Mouse (Mus musculus) hematopoietic stem cell, adult 5-6 weeks (primary cell): Measurements from ENCODE around the gene Fbln2. TPM values are rescaled to one million over a fixed set of nuclear protein-coding genes. Genes with fewer than 3 reads are reported as not detected.
A peak's percentile ranks its signal among the peaks of the same experiment; 100 is the strongest.

Experiments
- ATAC-seq, 2 experiments: fragments of 125-278 bp in 1 of 2; replicated peaks in 1 of 2; 2 replicates each; pipeline ENCODE4 v1.8.0; 2016 to 2017; ENCODE audit warnings: inconsistent platforms in 2 of 2, mild to moderate bottlenecking in 2 of 2, moderate number of reproducible peaks in 2 of 2, low read depth in 1 of 2, moderate TSS enrichment in 1 of 2; ENCODE audit not compliant: low FRiP score in 2 of 2, poor library complexity in 2 of 2, severe bottlenecking in 2 of 2, insufficient read depth in 1 of 2, low TSS enrichment in 1 of 2
- total RNA-seq: library from RNA; stranded (forward); fragments of 172-1452, 232-1000 nt; gene quantifications from 2 replicates; pipeline ENCODE4 v1.2.3, GENCODE M21; 2017

The Fbln2 gene
- total RNA-seq, 1 experiment from 2014 or later = not detected

DNA sequence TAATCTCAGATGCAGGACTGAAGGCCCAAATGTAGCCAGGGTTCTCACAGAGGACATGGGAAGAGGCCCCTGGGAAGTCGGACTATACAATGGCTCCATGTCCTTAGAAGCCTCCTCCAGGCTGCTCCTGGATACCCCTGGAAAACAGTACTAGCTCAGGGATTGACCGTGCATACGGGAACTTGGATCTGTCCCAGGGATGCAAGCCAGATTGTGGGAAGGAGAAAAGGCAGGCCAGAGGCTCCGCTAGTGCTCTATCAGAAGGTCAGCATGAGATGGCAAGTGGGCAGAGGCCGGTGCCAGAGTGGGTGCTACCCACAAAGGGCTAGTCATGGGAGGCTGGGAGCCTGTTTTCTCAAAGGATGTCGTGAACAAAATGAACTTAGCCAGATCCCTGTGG lies 25.3 kb upstream of the Fbln2 start:
- ATAC-seq = no peak

DNA sequence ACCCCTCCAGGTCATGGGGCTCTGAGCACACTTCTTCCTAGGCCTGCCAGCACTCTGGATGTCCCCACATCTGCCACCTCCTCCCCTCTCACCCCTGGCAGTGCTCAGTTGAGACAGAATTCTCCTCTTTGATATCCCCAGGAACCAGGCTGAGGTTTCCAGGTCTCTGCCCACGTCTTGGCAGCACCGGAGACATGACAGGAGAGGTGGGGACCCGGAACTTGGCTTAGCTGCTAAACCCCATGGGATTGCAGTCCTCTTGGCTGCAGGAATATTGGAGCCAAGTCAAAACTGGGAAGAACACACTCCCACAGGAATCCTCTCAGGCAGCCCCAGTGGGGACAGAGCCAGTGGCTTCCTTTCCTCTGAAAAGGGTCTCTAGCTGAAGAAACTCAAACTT lies 24.4 kb upstream of the Fbln2 start:
- no peak for ATAC-seq

DNA sequence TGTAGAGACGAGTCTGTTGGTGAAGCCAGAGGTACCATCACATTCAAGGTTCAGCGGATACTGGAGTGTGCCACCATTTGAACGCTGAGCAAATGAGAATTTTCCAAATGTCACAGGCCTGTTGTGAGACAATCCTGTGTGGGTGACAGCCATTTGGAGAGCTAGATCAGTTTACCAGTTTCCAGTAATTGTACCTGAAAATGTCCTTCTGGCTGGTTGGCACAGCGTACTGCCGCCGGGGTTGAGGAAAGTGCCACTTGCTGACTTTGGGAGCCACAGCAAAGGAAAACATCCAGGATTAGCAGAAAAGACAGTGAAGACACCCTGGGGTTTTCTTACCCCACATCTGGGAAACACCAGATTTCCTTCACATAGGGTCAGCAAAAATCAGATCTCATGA lies 22.3 kb upstream of the Fbln2 start:
- no peak for ATAC-seq

DNA sequence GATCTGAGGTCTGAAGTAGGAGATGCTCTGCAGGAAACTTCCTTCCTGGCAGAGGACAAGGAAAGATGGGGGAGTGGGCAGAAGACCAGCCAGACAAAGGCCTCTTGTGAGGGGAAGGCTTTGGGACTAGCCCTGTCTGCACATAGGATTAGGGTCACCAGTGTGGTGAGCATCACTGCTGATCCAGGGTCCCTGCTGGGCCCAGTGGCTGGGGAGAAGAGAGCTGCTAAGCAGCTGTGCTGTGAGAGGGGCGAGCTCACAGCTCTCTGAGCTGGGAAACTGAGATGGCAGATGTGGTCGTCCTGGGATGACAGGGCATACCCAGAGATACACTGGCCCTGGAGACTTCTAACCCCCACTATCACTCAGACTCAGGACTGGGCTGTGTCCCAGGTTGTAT lies 20.8 kb upstream of the Fbln2 start:
- ATAC-seq = no peak

DNA sequence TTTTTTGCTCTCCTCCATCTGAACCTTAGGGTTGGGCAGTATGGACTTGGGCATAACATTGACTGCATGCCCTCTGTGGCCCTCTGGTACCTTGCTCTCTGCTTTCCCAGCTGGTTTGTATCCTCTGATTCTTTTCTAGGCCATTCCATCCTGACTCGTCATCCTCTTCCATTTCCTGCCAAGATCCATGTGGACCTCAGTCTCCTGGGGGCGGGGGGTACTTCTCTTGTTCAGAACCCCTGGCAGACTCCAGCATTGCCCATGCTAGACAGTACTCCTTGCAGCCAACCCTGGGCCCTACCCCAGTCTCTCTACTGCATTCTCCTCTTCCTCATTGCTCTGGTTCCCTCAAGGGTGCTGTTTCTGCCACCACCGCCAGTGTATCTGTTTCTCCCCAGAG lies 19.8 kb upstream of the Fbln2 start:
- ATAC-seq = no peak

DNA sequence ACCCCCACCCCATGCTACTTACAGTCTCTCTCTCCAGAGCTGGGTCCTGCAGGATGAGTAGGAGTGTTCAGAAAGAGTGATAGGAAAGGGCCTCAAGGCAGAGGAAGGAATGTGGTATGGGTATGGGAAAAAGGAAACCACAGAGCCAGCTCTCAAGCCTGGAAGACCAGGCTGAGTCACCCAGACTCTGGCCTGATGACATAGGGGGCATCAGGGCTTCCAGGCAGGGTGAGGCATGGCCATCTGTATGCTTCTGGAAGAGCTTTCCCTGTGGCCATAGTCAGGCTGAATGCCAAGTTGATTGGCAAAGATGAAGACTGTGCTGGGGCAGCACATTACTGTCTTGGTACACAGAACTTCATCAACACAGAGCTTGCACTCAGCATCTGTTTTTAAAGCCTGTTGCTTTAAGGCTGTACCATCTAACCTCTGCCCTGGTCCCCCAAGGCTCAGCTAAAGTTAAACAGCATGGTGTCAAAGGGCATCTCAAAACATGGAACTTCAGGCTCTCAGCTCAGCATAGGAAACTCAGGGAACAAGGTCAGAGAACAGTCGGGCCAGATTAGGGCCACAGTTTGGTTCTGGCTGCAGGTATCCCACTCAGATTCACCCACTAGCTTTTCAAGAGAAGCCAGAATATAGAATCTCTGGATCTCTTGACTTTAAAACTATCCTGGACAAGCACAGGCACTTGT lies 19.3 kb upstream of the Fbln2 start:
- ATAC-seq = no peak

DNA sequence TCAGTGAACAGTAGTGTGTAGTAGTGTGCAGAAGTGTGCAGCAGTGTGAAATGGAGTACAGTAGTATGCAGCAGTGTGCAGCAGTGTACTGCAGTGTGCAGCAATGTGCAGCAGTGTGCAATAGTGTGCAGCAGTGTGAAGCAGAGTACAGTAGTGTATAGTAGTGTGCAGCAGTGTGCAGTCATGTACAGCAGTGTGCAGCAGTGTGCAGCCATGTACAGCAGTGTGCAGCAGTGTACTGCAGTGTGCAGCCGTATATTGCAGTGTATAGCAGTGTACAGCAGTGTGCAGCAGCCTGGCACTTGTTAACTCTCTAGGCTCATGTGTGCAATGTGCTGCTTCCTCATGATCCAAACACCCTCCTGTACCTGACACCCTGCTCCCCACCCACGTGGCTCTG lies 13.8 kb upstream of the Fbln2 start:
- no peak for ATAC-seq

DNA sequence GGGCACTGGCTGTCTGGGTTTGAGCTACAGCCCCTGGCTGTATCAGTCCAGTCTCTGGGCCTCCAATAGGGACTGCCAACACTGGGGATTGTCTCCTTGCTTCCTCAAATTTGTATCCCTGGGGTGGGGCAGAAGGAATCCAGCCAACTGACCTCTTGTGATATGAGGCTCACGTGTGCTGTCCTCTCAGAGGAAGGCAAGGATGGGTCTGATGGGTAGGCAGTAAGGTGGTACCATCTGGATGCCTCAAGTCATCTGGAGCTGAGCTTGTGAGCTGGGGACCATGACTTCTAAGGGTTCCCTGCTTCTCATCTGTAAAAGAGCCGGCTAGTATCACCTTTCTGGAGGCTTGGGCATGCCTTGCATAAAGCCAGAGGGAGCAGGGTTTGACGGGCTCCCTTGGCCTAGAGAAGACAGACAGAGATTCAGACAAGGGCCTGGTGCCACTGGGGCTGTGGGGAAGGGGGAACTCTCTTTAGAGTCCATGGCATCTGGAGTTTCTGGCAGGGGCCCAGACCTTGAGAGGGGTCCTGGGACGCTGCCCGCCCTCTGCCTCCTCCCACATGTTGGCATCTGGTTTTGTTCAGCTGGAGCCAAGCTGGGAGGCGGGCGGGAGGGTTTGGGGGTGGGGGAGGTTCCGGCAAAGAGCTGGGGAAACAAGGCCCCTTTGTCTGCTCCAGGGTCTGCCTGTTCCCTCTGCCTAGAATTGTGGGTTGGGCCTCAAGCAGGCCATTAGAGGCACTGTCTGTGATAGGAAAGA lies 11.6 kb upstream of the Fbln2 start:
- ATAC-seq = no peak

DNA sequence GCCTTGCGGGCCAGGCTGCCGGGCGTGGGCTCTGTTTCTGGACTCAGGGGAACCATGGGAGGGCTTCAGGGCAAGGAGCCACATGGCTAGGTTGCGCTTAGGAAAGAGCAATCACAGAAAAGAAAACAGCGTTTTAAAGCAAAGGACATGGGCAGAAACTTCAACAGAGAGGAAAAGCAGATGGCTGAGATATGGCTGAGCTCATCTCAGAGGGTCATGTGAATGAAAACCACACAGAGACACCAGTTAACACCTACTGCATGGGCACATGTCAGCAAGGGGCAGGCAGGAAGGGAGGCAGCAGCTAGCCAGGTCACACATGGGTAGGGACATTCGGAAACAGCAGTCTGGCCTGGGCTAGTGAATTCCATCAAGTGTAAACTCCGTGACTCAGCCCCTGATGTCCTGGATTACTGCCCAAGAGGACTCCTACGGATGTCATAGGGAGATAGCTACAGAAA lies 10.3 kb upstream of the Fbln2 start:
- no peak for ATAC-seq

DNA sequence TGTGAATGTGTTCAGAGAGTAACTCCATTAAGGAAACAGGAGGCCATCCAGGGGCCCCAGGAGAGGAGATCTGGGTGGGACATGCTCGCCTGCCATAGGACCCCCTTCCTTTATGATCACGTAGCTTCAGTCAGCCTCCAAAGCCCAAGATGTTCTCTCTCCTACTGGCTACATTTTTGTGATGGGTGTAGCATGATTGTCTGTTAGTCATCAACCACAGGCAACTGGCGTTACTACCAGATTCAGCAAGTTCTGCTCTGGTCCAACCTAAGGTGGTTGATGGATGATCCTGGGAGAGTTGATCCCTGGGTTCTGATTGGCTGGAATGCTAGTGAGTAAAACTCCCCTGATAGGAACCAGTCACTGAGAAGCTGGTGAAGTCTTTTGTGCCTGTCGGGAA lies 9.7 kb upstream of the Fbln2 start:
- ATAC-seq = no peak

DNA sequence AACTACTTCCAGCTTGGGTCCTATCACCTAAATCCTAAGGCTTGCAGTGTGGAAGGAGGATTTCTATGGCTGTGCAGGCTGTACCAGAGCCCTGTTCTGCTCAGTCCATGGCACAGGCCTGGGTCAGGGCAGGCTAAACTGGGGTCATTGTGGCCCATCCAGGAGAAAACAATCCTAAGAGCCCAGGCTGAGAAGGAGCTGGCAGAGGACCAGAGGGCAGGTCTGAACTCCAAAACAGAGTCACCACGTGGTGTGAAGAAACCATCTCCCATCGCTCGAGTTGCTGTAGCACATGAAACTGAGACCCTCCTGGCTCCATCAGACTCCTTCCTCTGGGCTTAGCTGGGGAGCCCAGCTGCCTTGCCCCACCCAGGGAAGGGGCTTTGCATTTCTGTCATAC lies 6.9 kb upstream of the Fbln2 start:
- ATAC-seq = no peak

DNA sequence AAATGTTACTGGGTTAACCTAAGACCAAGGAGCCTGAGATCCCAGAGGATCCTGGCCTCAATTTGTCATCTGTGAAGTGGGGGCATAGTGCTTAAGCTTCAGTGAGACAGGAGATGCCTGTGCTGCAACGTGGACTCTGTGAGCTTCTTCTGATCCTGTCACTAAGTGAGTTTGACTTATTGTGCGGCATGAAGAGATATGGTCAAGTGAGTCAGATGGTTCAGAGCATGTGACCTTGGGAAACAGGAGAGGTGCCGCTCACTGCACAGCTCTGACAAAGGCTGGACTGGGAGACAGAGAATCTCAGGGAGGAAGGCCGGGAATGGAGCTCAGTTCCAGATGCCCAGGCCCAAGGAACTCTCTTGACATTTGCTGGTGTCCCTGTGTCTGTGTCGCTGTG lies 6.5 kb upstream of the Fbln2 start:
- no peak for ATAC-seq

DNA sequence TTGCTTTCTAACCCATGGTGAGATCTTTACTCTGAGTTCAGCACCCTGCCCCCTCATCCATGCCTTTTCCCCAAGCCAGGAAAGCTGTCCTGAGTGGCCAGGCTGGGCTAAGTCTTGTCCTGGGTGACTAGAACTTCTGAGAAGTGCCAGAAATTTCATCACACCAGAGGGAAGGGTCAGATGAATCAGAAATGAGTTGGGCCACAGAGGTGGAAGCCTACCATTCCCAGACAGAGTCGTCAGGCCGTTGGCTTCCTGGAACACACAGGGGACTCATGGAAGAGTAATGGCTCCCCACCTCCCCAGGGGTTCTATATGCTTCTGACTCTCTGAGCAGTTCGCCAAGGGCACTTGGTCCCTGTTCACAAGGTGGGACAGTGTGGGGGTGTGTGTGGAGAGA lies 4.8 kb upstream of the Fbln2 start:
- no peak for ATAC-seq

DNA sequence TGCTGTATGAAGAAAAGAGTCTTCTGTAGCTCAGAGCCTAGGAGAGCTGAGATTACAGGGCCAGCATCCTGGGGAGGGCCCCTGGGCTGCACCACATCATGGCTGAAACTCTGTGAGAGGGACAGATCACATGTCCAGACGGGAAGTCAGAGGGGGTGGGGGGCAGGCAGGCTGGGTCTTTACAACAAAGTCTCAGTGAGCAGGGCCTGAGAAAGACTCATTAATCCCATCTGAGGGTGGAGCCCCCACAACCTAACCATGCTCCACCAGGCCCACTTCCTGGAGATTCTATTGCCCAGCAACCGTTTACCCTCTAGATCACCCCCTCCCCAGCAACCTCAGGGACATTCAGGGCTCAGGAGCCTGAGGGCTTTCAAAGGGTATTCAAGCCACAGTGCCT lies 2.5 kb upstream of the Fbln2 start:
- ATAC-seq = no peak

DNA sequence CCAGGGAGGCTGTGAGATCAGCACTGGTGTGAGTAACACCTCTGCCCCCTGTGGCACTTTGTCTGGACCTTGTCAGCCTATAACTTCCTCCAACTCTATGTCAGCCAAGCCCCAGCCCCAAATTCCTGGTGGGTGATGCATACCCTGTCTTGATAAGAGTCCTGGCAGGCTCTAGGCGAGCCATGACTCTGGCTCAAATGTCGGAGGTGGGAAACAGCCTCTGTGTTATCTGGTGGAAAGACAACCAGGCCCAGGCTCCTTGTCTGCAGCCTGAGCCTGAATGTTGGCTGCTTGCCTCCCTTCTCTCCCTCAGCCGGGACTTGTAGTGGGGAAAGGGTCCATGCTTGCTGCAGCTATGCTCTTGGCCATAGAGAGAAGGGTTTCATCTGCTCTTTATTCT lies 1.4 kb upstream of the Fbln2 start:
- no peak for ATAC-seq

DNA sequence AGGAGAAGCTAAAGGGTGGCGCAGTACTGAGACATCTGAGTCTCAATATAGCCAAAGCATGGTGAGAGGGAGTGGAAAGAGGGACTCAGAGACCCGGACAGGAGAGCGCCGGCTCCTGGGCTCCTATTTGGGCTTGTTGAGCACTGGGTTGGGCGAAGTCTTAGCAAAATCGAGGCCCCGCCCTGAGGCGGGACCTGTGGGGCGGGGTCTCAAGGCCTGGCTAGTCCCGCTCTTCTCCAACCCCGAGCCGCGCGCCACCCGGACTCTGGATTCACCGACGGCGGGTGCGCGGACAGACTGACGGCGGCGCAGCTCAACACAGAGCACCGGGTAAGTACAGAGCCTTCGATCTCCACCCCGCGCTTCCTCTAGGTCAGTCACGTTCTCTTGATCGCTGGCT lies 316 bp downstream of the Fbln2 start:
- peak; percentile 44 to 56; a peak in 3 of 4 replicates for ATAC-seq

DNA sequence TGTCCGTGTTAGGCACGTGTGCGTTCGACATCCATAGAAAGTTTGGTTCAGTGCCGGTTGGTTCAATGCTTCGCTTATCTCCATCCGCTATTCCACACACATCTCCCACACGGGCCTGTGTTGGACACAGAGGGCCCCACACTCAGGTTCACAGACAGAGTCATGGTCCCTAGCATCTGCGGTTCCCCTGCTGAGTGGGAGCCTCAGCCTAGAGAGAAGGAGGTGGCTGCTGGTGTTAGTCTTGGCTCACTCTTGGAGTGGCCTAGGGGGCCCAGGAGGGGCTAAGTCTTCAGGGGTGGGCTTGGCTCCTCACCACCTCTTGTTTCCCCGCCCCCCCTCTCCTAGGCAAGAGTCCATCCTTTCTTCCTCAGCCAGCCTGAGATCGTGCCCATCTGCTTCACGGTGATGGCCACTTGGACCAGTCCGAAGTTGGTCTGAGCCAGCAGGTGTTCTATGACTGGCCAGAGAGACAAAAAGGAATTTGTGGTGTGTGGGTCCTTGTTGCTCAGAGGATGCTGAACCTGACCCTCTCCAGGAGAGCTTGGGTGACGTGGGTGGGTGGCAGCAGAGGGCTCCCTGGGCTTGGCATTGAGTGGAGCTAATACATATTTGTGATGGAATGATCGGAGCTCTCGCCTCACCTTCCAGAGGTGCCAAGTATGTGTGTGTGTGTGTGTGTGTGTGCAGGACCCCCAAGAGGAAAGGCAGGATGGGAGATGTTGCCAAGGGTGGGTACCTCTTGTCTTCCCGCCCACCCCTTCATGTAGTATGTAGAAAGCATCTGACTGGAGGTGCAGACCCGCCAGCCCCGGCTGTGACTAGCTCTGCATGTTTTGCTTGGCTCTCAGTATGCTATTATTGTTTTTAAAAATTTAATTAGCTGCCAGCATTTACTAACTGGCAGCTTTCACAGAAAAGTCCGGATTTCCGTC lies 1.3 kb downstream of the Fbln2 start:
- no peak for ATAC-seq

DNA sequence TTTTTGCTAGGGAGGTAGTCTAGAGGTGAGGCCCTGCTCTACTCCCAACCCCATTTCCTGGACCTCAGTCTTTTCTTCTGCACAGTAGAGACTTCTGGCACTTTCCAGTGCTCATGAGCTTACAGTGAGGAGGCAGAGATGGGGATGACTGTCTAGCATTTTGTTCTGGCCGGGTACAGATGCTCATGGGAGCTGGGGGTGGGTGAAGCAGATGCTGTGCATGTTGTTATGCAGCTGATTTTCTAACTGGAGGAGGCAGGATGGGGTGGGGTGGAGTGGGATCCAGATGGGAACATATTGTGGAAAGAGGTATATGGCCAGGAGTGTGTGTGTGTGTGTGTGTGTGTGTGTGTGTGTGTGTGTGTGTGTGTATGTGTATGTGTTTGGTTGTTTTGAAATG lies 3.2 kb downstream of the Fbln2 start:
- no peak for ATAC-seq
